Mouse (Mus musculus) kidney, embryonic 15.5 days (tissue): Measurements from ENCODE around the gene Ksr2. TPM values are rescaled to one million over a fixed set of nuclear protein-coding genes. Genes with fewer than 3 reads are reported as not detected.

Experiments
- ATAC-seq: fragments of 200-750 bp; cut with Nextera tagmentation; replicated peaks from 2 replicates; pipeline ENCODE4 v1.8.0; 2017; ENCODE audit warnings: moderate TSS enrichment; ENCODE audit not compliant: low FRiP score
- H3K27ac ChIP-seq: fragments of 300-500 bp; sonication (generic); 2 replicates; pipeline ENCODE4 v1.5.1; 2015; ENCODE audit warnings: mild to moderate bottlenecking, inconsistent platforms
- H3K27me3 ChIP-seq: fragments of 300-500 bp; sonication (generic); 2 replicates; pipeline ENCODE4 v1.6.1; 2015; ENCODE audit warnings: inconsistent platforms
- H3K36me3 ChIP-seq: fragments of 300-500 bp; sonication (generic); 2 replicates; pipeline ENCODE4 v1.6.1; 2015; ENCODE audit warnings: inconsistent platforms
- H3K4me1 ChIP-seq: fragments of 300-500 bp; sonication (generic); 2 replicates; pipeline ENCODE4 v1.6.1; 2015; ENCODE audit warnings: inconsistent platforms
- H3K4me2 ChIP-seq: fragments of 300-500 bp; sonication (generic); 2 replicates; pipeline ENCODE4 v1.6.1; 2015; ENCODE audit warnings: moderate library complexity, mild to moderate bottlenecking, inconsistent platforms
- H3K4me3 ChIP-seq: fragments of 300-500 bp; sonication (generic); replicated peaks from 2 replicates; pipeline ENCODE4 v1.5.1; 2015; ENCODE audit warnings: mild to moderate bottlenecking, inconsistent platforms
- H3K9ac ChIP-seq: fragments of 300-500 bp; sonication (generic); 2 replicates; pipeline ENCODE4 v1.6.1; 2015; ENCODE audit warnings: mild to moderate bottlenecking, inconsistent platforms
- H3K9me3 ChIP-seq: fragments of 300-500 bp; sonication (generic); replicated peaks from 2 replicates; pipeline ENCODE4 v1.6.1; 2016; ENCODE audit warnings: inconsistent platforms
- WGBS: fragments of 180-500 bp; shearing (Covaris S2); methylation state at CpG from one replicate; pipeline ENCODE4 v1.1.7; 2015; ENCODE audit warnings: mixed read lengths; 5-methylcytosine and 5-hydroxymethylcytosine counted together
- polyA plus RNA-seq: library from polyadenylated mRNA; unstranded; fragments of >200 nt; fragmentation: Nextera tagmentation; extraction: Ambion mirVana; gene quantifications from 2 replicates; pipeline ENCODE4 v1.2.1, GENCODE M21; 2015

Gene Ksr2
- polyA plus RNA-seq, 1 experiment from 2014 or later: 0.73 TPM

- H3K9ac ChIP-seq: no peak overlapping the region
- H3K4me1 ChIP-seq: peaks cover 37% of the 10 kb centered on the region
- H3K4me3 ChIP-seq: no peak overlapping the region
- WGBS: 30% methylated on average over 7 of the region's 7 CpGs
- no peaks in the 10 kb centered on the region for H3K36me3 ChIP-seq
- H3K27ac ChIP-seq: peak overlapping the region; percentile 66
- H3K4me2 ChIP-seq: no peak overlapping the region
- H3K27me3 ChIP-seq: no peaks in the 10 kb centered on the region
- H3K9me3 ChIP-seq: no peaks in the 10 kb centered on the region
- ATAC-seq: peak; percentile 76
These were observed 406.6 kb downstream of the Ksr2 start for GRCm38 (mm10) chr5:117820445-117820844.

GRCm38 (mm10) chr5:117823811-117824210 is 410.0 kb downstream of the Ksr2 start:
- H3K9ac ChIP-seq: no peak overlapping the region
- H3K4me1 ChIP-seq: peaks cover 17% of the 10 kb centered on the region
- no peaks in the 10 kb centered on the region for H3K36me3 ChIP-seq
- no peaks in the 10 kb centered on the region for H3K9me3 ChIP-seq
- no peak overlapping the region for H3K4me2 ChIP-seq
- H3K27ac ChIP-seq: no peak overlapping the region
- WGBS: 90% methylated on average over 9 of the region's 9 CpGs
- no peak for ATAC-seq
- H3K4me3 ChIP-seq: no peak overlapping the region
- no peaks in the 10 kb centered on the region for H3K27me3 ChIP-seq

GRCm38 (mm10) chr5:117824486-117824885 is 410.7 kb downstream of the Ksr2 start:
- Histone ChIP-seq H3K9ac (no peak overlapping the region), H3K9me3 (no peaks in the 10 kb centered on the region), H3K27me3 (no peaks in the 10 kb centered on the region), H3K27ac (no peak overlapping the region), H3K4me1 (peaks cover 14% of the 10 kb centered on the region), H3K4me2 (no peak overlapping the region), H3K4me3 (no peak overlapping the region), H3K36me3 (no peaks in the 10 kb centered on the region)
- WGBS: 80% methylated on average over 5 of the region's 5 CpGs
- no peak for ATAC-seq

Other genes starting within 250 kb of the Ksr2 start
- gene Pebp1, start 126.4 kb upstream of the Ksr2 start, polyA plus RNA-seq: 760 and 766 TPM in 2 replicates
- gene Vsig10, start 94.9 kb upstream of the Ksr2 start, polyA plus RNA-seq: 14.2 and 15.9 TPM in 2 replicates
- gene Wsb2, start 56.7 kb upstream of the Ksr2 start, polyA plus RNA-seq: 67.7 and 69.5 TPM in 2 replicates
- gene Rfc5, start 25.0 kb upstream of the Ksr2 start, polyA plus RNA-seq: 110 and 128 TPM in 2 replicates